Mouse (Mus musculus) intestine, embryonic 14.5 days (tissue): Measurements from ENCODE around the gene Fam210b. TPM values are rescaled to one million over a fixed set of nuclear protein-coding genes. Genes with fewer than 3 reads are reported as not detected.

Source experiments
- ATAC-seq: fragments of 200-750 bp; cut with Nextera tagmentation; replicated peaks from 2 replicates; pipeline ENCODE4 v1.8.0; 2017; ENCODE audit warnings: low read depth, moderate number of reproducible peaks, moderate TSS enrichment, moderate library complexity; ENCODE audit not compliant: low FRiP score, low TSS enrichment
- DNase-seq: peaks from one replicate; pipeline ENCODE4 v3.0.0-alpha.2; 2018; ENCODE audit warnings: low spot score
- H3K27ac ChIP-seq: fragments of 300-500 bp; sonication (generic); 2 replicates; pipeline ENCODE4 v1.5.1; 2014; ENCODE audit warnings: low read depth, mild to moderate bottlenecking, control low read depth
- H3K27me3 ChIP-seq: fragments of 300-500 bp; sonication (generic); replicated peaks from 2 replicates; pipeline ENCODE4 v1.6.1; 2014; ENCODE audit warnings: low read length, control low read depth; ENCODE audit not compliant: control insufficient read depth, insufficient read depth
- H3K36me3 ChIP-seq: fragments of 300-500 bp; sonication (generic); 2 replicates; pipeline ENCODE4 v1.6.1; 2014; ENCODE audit warnings: low read length, control low read depth; ENCODE audit not compliant: control insufficient read depth, insufficient read depth
- H3K4me1 ChIP-seq: fragments of 300-500 bp; sonication (generic); replicated peaks from 2 replicates; pipeline ENCODE4 v1.6.1; 2014; ENCODE audit warnings: low read length, control low read depth, mixed read lengths; ENCODE audit not compliant: control insufficient read depth, insufficient read depth
- H3K4me2 ChIP-seq: fragments of 300-500 bp; sonication (generic); 2 replicates; pipeline ENCODE4 v1.6.1; 2014; ENCODE audit warnings: low read length
- H3K4me3 ChIP-seq: fragments of 300-500 bp; sonication (generic); 2 replicates; pipeline ENCODE4 v1.5.1; 2014; ENCODE audit warnings: low read depth, low read length, control low read depth, mixed read lengths
- H3K9ac ChIP-seq: fragments of 300-500 bp; sonication (generic); 2 replicates; pipeline ENCODE4 v1.6.1; 2014; ENCODE audit warnings: mild to moderate bottlenecking, low read length
- H3K9me3 ChIP-seq: fragments of 300-500 bp; sonication (generic); 2 replicates; pipeline ENCODE4 v1.6.1; 2016; ENCODE audit warnings: low read length, control low read depth; ENCODE audit not compliant: control insufficient read depth
- WGBS: fragments of 180-500 bp; shearing (Covaris S2); extraction: QIAGEN DNeasy Blood & Tissue Kit; methylation state at CpG from one replicate; pipeline ENCODE4 v1.1.7; 2014; 5-methylcytosine and 5-hydroxymethylcytosine counted together
- polyA plus RNA-seq: library from polyadenylated mRNA; unstranded; fragments of >200 nt; fragmentation: Nextera tagmentation; extraction: Ambion mirVana; gene quantifications from 2 replicates; pipeline ENCODE4 v1.2.1, GENCODE M21; 2014

Fam210b gene
- polyA plus RNA-seq, 1 experiment from 2014 or later, result 9.5 TPM

DNA sequence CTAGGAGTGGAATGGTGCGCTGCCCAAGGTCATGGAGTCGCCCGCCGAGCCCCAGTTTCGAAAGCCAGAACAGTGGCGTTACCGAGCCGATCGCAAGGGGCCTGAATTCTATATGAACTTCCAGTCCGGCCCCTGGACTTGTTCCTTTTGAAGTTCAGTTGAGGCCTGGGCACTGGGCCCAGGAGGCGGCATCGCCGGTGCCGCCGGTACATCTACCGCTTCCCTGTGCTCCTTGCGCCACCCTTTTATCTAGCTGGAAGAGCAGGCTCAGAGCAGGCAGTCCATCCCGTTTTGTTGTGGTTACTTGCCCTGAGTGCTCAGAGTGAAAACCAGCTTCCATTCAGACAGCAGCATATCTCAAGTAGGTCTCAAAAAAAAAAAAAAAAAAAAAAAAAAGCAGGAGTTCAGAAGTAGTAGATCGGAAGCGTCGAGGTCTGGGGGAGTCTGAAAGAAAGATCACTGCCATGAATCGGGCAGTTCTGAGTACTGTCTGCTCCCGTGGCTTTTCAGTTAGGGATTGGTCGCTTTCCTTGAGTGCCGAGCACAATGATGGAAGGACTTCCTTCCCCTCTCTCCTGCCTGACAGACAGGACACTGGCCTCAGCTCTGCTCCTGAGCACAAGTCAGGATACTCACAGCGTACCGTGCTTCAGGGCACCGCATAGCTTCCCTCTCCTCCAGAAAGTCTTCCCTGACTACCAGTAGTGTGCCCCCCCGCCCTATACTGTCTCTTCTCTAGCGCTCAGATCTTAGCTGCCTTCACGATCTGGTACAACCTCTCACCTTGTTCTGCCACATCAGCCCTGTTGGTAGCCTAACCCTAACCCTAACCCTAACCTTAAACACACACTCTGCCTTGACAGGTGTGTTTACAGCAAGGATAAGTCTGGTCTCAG lies 917 bp downstream of the Fam210b start:
- no peaks in the 10 kb centered on the region for H3K27me3 ChIP-seq
- 9% methylated on average over 31 of the region's 31 CpGs for WGBS
- DNase-seq (no peak), ATAC-seq (peak; percentile 2; the same call in 1 of the 2 replicates)
- no peak overlapping the region for H3K27ac ChIP-seq
- H3K4me2 ChIP-seq, result peak overlapping the region; percentile 97
- peak overlapping the region; percentile 58 for H3K4me3 ChIP-seq
- H3K9ac ChIP-seq, result peak overlapping the region; percentile 52
- H3K4me1 ChIP-seq, result peaks cover 18% of the 10 kb centered on the region
- no peaks in the 10 kb centered on the region for H3K9me3 ChIP-seq
- no peaks in the 10 kb centered on the region for H3K36me3 ChIP-seq

DNA sequence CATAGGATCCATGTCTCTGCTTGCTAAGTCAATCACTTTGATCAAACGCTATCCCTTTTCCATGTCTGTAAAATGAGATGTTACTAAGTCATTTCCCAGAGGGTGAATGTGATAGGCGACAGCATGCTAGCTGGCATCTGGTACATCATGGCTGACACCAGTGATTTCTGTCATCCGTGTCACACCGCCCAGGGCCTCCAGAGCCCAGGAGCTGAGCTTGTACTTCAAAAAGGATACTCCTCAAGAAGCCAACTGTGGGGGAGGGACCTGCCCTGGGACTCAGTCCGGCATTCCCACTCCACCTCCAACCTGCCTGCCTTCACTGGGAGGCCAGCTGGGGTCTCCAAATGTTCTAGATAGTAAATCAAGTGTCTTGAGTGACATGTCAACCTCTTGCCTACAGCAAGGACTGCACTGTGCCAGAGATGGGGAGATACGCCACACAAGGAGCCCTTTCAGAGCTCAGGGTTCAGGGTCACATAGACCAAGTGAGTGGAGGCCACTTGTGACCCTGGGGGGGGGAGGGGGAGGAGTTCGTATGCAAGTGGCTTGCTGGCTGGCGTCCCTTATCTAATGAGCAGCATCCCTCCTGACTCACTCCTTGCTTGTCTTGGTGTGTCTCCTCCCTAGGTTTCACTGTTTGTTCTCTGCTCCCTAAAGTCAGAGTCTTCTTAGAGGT lies 1.7 kb downstream of the Fam210b start:
- H3K27me3 ChIP-seq, result no peaks in the 10 kb centered on the region
- H3K27ac ChIP-seq, result no peak overlapping the region
- H3K4me2 ChIP-seq, result no peak overlapping the region
- no peaks in the 10 kb centered on the region for H3K36me3 ChIP-seq
- WGBS, result 65% methylated on average over 8 of the region's 8 CpGs
- H3K4me3 ChIP-seq, result no peak overlapping the region
- peaks cover 18% of the 10 kb centered on the region for H3K4me1 ChIP-seq
- ATAC-seq (no peak), DNase-seq (no peak)
- no peaks in the 10 kb centered on the region for H3K9me3 ChIP-seq
- H3K9ac ChIP-seq, result no peak overlapping the region

DNA sequence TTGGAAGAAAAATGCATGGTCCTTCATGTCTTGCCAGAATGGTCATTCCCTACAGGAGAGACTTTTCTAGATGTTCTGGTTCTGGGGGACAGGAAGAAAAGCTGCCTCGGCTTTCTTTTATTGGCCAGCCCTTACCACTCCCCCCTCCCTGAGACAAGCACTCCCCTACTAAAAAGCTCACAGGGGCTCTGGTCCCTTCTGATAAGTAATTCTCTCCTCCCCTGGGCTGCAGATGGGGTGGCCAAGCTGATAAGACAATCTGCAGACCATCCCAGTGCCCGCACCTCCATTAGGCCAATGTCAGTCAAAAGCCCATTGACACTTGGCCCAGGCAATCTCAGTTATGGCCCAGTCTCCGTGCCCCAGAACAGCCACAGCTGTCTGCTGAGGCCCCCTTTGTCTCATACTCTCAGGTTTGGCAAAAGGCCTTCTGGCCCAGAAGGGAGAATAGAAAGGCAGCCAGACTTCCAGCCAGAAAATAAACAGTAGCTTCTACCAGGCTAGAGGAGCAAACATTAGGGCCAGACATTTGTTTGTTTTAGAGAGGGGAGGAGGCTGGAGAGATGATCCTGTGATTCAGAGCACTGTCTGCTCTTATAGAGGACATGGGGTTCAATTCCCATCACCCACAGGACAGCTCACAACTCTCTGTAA lies 3.1 kb downstream of the Fam210b start:
- Histone ChIP-seq H3K4me3 (no peak overlapping the region), H3K27me3 (no peaks in the 10 kb centered on the region), H3K9ac (no peak overlapping the region), H3K9me3 (no peaks in the 10 kb centered on the region), H3K27ac (peak overlapping the region; percentile 22; the same call in 1 of the 2 replicates), H3K4me2 (no peak overlapping the region), H3K4me1 (peaks cover 18% of the 10 kb centered on the region), H3K36me3 (no peaks in the 10 kb centered on the region)
- WGBS, result 21% methylated on average over 3 of the region's 3 CpGs
- no peak for DNase-seq
- no peak for ATAC-seq

DNA sequence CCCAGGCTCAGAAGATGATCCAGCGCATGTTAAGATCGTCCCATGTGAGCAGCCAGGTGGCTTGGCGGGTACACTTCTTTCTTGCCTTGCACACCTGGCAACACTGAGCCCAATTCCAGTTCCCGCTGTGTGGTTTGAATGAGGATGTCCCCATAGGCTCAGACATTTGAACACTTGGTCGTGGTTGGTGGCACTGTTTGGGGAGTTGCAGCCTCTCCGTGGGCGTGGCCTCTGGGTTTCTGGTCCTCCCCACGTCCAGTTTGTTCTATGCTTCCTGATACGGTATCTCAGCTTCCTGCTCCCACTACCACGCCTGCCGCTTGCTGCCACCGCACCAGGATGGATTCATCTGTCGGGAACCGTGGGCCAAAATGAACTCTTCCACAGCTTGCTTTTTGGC lies 4.4 kb downstream of the Fam210b start:
- H3K4me3 ChIP-seq, result no peak overlapping the region
- no peaks in the 10 kb centered on the region for H3K27me3 ChIP-seq
- 78% methylated on average over 14 of the region's 14 CpGs for WGBS
- peaks cover 9% of the 10 kb centered on the region for H3K36me3 ChIP-seq
- peaks cover 16% of the 10 kb centered on the region for H3K4me1 ChIP-seq
- ATAC-seq (no peak), DNase-seq (no peak)
- H3K9ac ChIP-seq, result no peak overlapping the region
- no peak overlapping the region for H3K4me2 ChIP-seq
- no peaks in the 10 kb centered on the region for H3K9me3 ChIP-seq
- no peak overlapping the region for H3K27ac ChIP-seq

DNA sequence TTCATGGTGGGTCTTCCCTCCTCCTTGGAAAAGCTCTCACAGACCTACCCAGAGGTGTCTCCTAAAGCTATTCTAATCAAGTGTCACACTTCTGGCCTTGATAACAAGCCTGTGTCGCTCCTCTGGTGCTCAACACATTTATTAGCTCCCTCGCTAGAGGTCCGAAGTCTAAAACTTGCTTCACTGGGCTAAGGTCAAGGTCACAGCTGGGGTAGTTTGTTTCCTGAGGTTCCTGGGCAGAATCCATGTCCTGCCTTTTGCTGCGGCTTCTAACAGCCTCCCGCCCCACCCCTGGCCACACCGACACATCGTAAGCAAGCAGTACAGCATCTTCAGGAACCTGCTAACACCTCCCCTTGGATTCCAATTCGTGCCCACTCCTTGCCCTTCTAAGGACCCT lies 5.4 kb downstream of the Fam210b start:
- no peaks in the 10 kb centered on the region for H3K9me3 ChIP-seq
- H3K27ac ChIP-seq, result no peak overlapping the region
- no peak for ATAC-seq
- H3K27me3 ChIP-seq, result no peaks in the 10 kb centered on the region
- H3K36me3 ChIP-seq, result peaks cover 19% of the 10 kb centered on the region
- DNase-seq, result no peak
- peaks cover 14% of the 10 kb centered on the region for H3K4me1 ChIP-seq
- H3K4me3 ChIP-seq, result no peak overlapping the region
- WGBS, result 65% methylated on average over 8 of the region's 8 CpGs
- no peak overlapping the region for H3K9ac ChIP-seq
- H3K4me2 ChIP-seq, result no peak overlapping the region

DNA sequence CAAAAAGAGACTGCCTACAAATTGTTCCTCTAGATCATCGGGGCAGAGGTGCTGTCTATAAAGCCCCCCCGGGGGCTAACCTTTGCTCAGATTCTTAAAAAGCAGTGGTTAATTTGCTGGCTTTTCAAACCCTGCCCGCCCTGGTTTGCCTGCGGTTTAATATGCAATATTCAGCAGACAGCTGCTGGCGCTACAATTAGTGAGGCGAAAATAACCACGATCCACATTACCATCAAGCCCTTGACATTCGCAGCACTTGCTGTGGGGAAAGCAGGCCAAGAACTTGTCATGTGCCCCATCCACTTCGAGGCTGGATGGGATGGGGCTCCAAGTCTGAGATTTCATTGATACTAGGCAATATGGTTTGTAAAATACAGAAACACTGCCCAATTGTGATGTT lies 7.9 kb downstream of the Fam210b start:
- H3K27me3 ChIP-seq, result no peaks in the 10 kb centered on the region
- no peak for ATAC-seq
- H3K4me2 ChIP-seq, result no peak overlapping the region
- H3K27ac ChIP-seq, result no peak overlapping the region
- H3K9me3 ChIP-seq, result no peaks in the 10 kb centered on the region
- H3K4me3 ChIP-seq, result no peak overlapping the region
- peaks cover 9% of the 10 kb centered on the region for H3K4me1 ChIP-seq
- 87% methylated on average over 9 of the region's 9 CpGs for WGBS
- H3K9ac ChIP-seq, result no peak overlapping the region
- peaks cover 43% of the 10 kb centered on the region for H3K36me3 ChIP-seq
- DNase-seq, result no peak

DNA sequence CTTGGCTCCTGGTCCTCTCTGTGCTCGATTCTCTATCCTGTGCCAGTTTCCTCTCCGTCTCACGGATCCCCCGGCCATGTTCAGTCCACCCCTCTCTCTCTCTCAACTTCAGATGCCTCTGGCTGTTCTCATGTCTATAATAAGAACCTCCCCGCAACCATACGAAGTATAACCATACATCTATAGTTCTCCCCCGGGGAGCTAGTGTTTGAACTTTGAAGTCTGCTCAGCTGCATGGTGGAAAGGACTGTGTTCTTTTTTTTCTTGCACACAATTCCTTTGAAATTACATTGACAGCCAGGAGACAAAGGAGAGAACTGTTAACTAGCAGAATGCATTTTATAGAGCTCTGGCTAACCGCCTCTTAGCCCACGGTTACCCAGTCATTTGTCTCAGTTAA lies 9.4 kb downstream of the Fam210b start:
- H3K27me3 ChIP-seq, result no peaks in the 10 kb centered on the region
- H3K4me2 ChIP-seq, result no peak overlapping the region
- DNase-seq (no peak), ATAC-seq (no peak)
- H3K4me1 ChIP-seq, result no peaks in the 10 kb centered on the region
- WGBS, result 80% methylated on average over 9 of the region's 9 CpGs
- H3K27ac ChIP-seq, result no peak overlapping the region
- no peak overlapping the region for H3K4me3 ChIP-seq
- H3K9me3 ChIP-seq, result no peaks in the 10 kb centered on the region
- H3K9ac ChIP-seq, result no peak overlapping the region
- H3K36me3 ChIP-seq, result peaks cover 59% of the 10 kb centered on the region

DNA sequence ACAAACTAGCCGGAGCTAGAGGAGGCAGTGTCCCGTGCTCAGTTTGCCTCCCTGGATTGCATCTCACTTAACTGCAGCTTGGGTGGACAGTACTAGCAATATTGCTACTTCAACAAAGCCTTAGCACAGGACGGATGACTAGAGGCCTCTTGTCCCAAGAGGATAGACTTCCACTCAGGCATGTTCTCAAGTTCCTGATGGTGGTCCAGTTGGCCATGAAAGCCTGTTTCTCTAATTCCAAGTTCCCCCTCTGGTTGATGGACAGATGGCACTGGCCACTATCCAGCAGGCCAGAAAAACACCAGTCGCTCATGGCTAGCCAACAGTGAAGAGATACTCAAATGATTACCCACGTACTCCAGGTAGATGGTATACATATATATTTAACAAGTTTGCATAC lies 10.5 kb downstream of the Fam210b start:
- Histone ChIP-seq H3K4me2 (no peak overlapping the region), H3K27me3 (no peaks in the 10 kb centered on the region), H3K9me3 (no peaks in the 10 kb centered on the region), H3K36me3 (peaks cover 69% of the 10 kb centered on the region), H3K4me3 (no peak overlapping the region), H3K27ac (no peak overlapping the region), H3K4me1 (no peaks in the 10 kb centered on the region), H3K9ac (no peak overlapping the region)
- WGBS, result 89% methylated on average over 5 of the region's 5 CpGs
- DNase-seq (no peak), ATAC-seq (no peak)
